Mouse (Mus musculus): Measurements from ENCODE around the gene Serinc5. TPM values are rescaled to one million over a fixed set of nuclear protein-coding genes. Genes with fewer than 3 reads are reported as not detected.

The Serinc5 gene
- polyA plus RNA-seq, 1 experiment from 2014 or later: 10.0 TPM

DNA sequence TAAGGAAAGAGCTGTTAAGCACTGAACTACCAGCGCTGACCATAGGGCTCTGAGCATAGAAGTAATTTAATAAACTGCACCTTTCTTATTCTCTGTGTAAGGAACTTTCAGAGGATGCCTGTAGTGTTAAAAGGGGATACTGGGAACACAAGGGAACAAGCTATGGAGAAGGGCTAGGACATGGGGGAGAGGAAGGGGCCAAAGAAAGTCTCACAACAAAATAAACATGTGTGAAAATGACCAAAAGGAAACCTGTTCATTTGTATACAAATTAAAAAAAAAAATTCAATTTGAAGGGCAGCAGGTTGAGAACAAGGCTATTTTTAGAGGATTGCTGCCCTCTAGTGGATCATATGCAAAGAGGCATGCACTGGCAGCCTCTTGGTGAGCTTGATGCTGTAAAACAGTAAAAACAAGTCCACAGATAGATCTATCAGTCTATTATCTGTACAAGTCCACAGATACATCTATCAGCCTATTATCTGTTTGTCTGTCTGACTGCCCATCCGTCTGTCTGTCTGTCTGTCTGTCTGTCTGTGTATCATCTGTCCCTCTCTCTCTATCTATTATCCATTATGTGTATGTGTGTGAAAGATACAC is 129.9 kb downstream of the Serinc5 start:
- H3K9me3 ChIP-seq: no peaks in the 10 kb centered on the region
- ATAC-seq (ENCODE audit: low FRiP score): 0 out of 2 replicates have a peak, but pooled peaks have one; percentile 21
- H3K27ac ChIP-seq: no peak overlapping the region
- no peak overlapping the region for H3K4me2 ChIP-seq
- H3K36me3 ChIP-seq (replicated peaks): no peaks in the 10 kb centered on the region
- peaks cover 11% of the 10 kb centered on the region; the same call in 1 of the 2 replicates for H3K4me1 ChIP-seq
- 12% methylated on average over 2 of the region's 2 CpGs for WGBS
- H3K9ac ChIP-seq: no peak overlapping the region
- no peaks in the 10 kb centered on the region for H3K27me3 ChIP-seq
- H3K4me3 ChIP-seq (replicated peaks): no peak overlapping the region

DNA sequence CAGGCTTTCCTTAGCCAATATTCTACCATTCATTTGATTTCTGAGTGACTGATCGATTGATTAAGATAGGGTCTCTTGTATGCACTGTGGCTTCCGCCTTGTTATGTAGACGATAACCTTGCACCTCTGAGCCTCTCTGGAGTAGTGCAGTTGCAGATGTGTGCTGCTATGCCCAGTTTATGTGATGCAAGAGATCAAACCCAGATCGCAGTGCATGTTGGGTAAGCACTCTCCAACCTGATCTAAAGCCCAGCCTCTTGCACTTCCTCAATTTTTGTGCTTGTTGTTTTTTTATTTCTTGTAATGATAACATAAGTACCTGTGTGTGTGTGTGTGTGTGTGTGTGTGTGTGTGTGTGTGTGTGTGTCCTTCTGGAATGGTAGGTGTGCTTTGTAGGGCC is 132.0 kb downstream of the Serinc5 start:
- no peak for ATAC-seq (ENCODE audit: low FRiP score)
- Histone ChIP-seq H3K36me3 (replicated peaks) (no peaks in the 10 kb centered on the region), H3K27me3 (no peaks in the 10 kb centered on the region), H3K4me2 (no peak overlapping the region), H3K9ac (no peak overlapping the region), H3K9me3 (no peaks in the 10 kb centered on the region), H3K4me1 (no peaks in the 10 kb centered on the region; the same call in 1 of the 2 replicates), H3K27ac (no peak overlapping the region), H3K4me3 (replicated peaks) (no peak overlapping the region)
- WGBS: 92% methylated on average over 4 of the region's 4 CpGs

DNA sequence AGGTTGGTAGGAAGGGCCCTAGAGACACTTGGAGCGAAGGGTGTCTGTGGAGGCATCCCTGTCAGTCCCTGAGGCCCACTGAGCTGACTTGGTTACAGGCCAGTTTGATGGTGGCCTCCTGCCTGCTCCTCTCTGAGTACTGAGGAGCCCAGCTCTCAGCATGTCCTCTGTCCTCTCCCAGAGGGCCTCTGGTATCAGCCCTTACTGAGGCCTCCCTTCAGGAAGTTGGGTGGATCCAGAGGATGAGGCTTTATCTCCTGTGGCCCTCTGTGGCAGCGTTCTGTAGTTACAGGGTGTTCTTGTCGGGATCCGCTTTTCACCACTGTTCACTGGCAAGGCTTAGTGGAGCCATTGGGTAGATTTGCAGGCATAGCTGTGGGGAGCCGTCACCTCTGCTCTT is 132.4 kb downstream of the Serinc5 start:
- no peaks in the 10 kb centered on the region for H3K9me3 ChIP-seq
- no peak overlapping the region for H3K4me2 ChIP-seq
- H3K36me3 ChIP-seq (replicated peaks): no peaks in the 10 kb centered on the region
- H3K27ac ChIP-seq: no peak overlapping the region
- no peaks in the 10 kb centered on the region for H3K27me3 ChIP-seq
- no peak for ATAC-seq (ENCODE audit: low FRiP score)
- no peak overlapping the region for H3K9ac ChIP-seq
- no peaks in the 10 kb centered on the region; the same call in 1 of the 2 replicates for H3K4me1 ChIP-seq
- no peak overlapping the region for H3K4me3 ChIP-seq (replicated peaks)
- WGBS: 85% methylated on average over 5 of the region's 5 CpGs

DNA sequence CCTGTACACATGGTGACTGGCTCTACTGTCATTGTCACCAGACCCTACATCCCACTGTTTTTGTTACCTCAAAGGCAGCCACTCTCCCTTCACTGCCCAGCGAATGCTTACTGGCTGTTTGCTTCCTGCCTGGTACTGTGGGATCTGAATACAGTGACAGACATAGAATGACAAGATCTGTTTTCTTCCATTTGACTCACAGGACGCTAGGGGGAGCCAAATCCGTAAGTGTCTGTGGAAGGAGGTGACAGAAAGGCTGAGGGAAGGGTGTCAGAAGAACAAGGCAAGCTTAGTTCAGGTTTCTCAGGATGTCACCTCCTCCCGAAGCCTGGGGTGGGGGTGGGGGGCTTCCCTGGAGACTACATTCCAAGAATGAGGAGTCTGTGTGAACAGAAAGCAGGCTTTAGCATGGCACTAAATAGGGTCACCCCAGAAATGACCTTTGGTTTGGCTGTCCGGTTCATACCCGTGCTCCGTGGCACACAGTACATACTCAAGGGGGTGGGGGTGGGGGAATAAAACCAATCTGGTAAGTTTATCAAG is 140.2 kb downstream of the Serinc5 start:
- Histone ChIP-seq H3K27me3 (no peaks in the 10 kb centered on the region), H3K4me1 (peaks cover 16% of the 10 kb centered on the region), H3K4me2 (peak overlapping the region; percentile 31), H3K9ac (no peak overlapping the region), H3K36me3 (replicated peaks) (no peaks in the 10 kb centered on the region), H3K9me3 (no peaks in the 10 kb centered on the region), H3K27ac (0 out of 2 replicates have a peak overlapping the region, but pooled peaks have one; percentile 25), H3K4me3 (replicated peaks) (no peak overlapping the region)
- 25% methylated on average over 7 of the region's 7 CpGs for WGBS
- ATAC-seq (ENCODE audit: low FRiP score): peak; percentile 59

DNA sequence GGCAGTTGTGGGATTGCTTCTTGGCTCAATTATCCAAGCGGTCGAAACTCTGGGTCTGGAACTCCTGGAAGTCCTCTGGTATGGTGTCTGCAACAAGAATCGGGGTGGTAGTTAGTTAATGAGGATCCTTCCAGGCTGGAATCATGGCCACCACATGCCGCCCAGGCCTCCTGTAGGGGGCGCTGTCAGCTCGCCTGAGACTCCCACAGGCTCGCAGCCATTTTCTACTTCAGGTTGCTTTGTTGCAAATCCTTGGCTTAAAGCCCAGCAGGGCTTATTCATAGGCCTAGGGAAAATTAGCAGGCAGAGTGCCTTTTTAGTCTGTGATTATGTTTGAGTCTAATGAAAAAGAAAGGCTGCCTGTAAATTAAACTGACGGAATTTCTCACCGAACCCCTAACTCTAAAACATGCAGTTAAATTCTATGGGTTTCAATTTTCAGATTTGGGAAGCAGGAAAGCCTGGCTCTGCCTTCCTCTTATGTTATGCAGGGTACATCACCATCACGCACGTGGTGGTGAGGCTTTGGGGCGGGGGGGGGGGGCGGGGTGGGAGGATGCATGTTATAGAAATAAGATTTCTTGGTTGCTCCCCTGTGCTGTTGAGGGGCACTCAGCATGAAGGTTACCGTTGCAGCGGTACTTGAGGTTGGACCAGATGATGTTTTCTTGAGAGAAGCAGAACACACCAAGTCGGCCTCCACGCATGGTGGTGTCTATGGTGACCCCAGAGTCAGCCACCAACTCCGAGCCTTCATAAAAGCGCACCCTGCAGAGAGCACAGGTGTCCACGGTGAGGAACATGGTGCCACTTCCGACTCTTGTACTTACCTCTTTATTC is 141.1 kb downstream of the Serinc5 start:
- WGBS: 52% methylated on average over 21 of the region's 21 CpGs
- Histone ChIP-seq H3K4me2 (no peak overlapping the region; the same call in 1 of the 2 replicates), H3K4me3 (replicated peaks) (no peak overlapping the region), H3K9me3 (no peaks in the 10 kb centered on the region), H3K4me1 (peaks cover 16% of the 10 kb centered on the region), H3K9ac (no peak overlapping the region), H3K27me3 (no peaks in the 10 kb centered on the region), H3K27ac (peak overlapping the region; percentile 75), H3K36me3 (replicated peaks) (no peaks in the 10 kb centered on the region)
- peak; percentile 83 for ATAC-seq (ENCODE audit: low FRiP score)

DNA sequence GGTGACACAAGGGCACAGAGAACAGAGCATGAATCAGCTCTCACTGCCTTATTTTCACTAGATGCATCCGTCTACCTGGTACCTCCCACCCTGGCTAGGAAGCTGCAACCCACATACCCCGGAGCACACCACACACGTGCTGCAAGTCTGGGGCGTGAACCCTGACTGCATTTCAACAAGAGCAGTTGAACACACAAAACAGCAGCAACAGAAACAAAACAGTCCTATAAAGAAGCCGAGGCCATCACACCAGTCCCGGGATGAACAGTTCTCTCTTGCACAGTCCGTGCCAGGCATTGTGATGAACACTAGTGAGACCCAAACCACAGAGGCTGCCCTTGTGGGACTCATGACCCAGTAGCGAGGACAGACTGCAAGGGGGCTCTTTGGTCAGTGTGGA is 142.8 kb downstream of the Serinc5 start:
- Histone ChIP-seq H3K9ac (no peak overlapping the region), H3K27me3 (no peaks in the 10 kb centered on the region), H3K4me3 (replicated peaks) (no peak overlapping the region), H3K4me1 (peaks cover 16% of the 10 kb centered on the region), H3K27ac (no peak overlapping the region), H3K9me3 (no peaks in the 10 kb centered on the region), H3K4me2 (no peak overlapping the region), H3K36me3 (replicated peaks) (no peaks in the 10 kb centered on the region)
- WGBS: 89% methylated on average over 8 of the region's 8 CpGs
- ATAC-seq (ENCODE audit: low FRiP score): no peak

DNA sequence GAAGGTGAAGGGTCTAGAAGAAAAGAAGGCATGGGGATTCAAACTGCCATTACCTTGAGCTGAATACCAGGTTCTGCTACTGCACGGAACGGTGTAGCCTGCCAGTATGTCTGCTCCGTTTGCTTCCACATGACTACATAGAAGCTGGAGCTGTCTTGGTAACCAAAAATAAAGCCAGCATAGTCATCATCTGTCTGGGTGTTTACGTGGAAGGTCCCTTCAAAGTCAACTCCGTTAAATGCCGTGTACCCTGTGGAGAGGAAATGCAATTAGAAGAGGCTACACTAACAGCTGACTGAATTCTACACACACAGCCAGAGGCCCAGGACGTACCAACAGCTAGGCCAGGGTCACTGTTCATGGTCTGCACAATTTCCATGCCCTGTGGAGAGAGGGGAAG is 144.1 kb downstream of the Serinc5 start:
- Histone ChIP-seq H3K4me3 (replicated peaks) (no peak overlapping the region), H3K4me1 (peaks cover 16% of the 10 kb centered on the region), H3K9me3 (no peaks in the 10 kb centered on the region), H3K27me3 (no peaks in the 10 kb centered on the region), H3K36me3 (replicated peaks) (no peaks in the 10 kb centered on the region), H3K27ac (no peak overlapping the region), H3K4me2 (no peak overlapping the region), H3K9ac (no peak overlapping the region)
- WGBS: 71% methylated on average over 7 of the region's 7 CpGs
- ATAC-seq (ENCODE audit: low FRiP score): no peak

DNA sequence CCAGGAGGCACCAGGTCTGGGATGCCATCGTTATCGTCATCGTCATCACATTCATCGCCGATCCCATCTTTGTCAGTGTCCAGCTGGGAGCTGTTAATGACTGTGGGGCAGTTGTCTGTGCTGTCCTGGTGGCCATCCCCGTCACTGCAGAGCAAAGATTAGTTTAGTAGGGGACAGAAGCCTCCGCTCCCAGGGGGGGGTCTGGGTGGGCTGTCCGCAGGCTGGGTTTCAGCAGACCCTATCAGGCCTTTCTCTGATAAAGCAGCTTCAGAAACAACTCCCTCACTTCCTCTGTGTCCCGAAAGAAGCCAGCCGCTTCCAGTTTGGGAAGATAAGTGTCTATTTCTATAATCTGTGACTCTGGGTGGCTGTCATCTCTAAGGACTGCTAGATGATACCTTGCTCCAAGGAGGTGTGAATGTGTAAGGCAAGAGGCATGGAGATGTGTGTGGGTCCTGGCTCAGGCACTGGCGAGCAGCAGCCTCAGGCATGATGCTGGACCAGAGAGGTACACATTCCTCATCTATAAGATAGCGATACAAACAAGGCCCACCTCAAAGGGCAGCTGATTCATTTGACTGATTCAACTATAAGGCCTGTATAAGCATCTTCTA is 147.2 kb downstream of the Serinc5 start:
- Histone ChIP-seq H3K9me3 (no peaks in the 10 kb centered on the region), H3K4me3 (replicated peaks) (no peak overlapping the region), H3K4me1 (no peaks in the 10 kb centered on the region), H3K36me3 (replicated peaks) (no peaks in the 10 kb centered on the region), H3K27me3 (no peaks in the 10 kb centered on the region), H3K4me2 (no peak overlapping the region), H3K9ac (no peak overlapping the region), H3K27ac (no peak overlapping the region)
- ATAC-seq (ENCODE audit: low FRiP score): no peak
- 88% methylated on average over 12 of the region's 12 CpGs for WGBS

DNA sequence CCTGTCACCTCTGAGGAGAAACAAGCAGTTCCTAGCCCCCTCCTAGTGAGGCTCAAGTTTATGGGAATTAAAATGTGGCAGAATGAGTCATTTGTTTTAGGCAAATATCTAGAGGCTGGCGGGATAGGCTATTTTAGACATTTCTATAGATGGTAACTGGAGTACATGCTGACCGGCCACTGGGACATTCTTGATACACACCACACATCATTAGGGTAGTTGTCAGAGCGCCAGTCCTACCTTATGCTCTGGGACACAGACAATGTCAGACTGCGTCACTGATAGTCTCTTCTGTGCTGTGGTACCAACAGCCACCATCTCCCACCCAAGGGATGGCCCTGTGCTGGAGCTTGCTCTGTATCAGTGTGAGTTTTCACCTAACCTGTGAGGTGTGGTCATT is 148.2 kb downstream of the Serinc5 start:
- no peak overlapping the region for H3K4me2 ChIP-seq
- no peaks in the 10 kb centered on the region for H3K27me3 ChIP-seq
- no peaks in the 10 kb centered on the region for H3K36me3 ChIP-seq (replicated peaks)
- no peak overlapping the region for H3K9ac ChIP-seq
- no peak overlapping the region for H3K4me3 ChIP-seq (replicated peaks)
- 90% methylated on average over 4 of the region's 4 CpGs for WGBS
- no peaks in the 10 kb centered on the region for H3K9me3 ChIP-seq
- no peak for ATAC-seq (ENCODE audit: low FRiP score)
- H3K27ac ChIP-seq: no peak overlapping the region
- no peaks in the 10 kb centered on the region for H3K4me1 ChIP-seq

DNA sequence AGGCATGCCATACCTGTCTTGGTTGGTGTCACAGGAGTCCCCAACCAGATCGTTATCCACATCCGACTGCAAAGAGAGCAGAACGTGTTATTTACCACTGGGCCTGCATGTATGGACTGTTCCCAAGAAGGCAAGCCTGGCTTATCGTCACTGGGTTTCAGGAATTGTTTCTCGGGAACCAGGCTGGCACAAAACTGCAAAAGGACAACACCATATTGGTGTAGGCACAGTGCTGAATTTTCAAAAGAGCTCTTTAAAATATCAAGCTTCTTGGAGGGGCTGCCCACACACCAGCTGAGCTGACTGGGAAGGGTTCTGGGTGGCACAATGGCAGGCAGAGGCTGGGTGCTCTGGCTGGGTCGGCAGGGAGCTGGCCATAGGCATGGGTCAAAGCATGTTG is 149.6 kb downstream of the Serinc5 start:
- 91% methylated on average over 6 of the region's 6 CpGs for WGBS
- Histone ChIP-seq H3K4me3 (replicated peaks) (no peak overlapping the region), H3K4me2 (no peak overlapping the region), H3K36me3 (replicated peaks) (no peaks in the 10 kb centered on the region), H3K4me1 (no peaks in the 10 kb centered on the region), H3K9ac (no peak overlapping the region), H3K27ac (no peak overlapping the region), H3K9me3 (no peaks in the 10 kb centered on the region), H3K27me3 (no peaks in the 10 kb centered on the region)
- no peak for ATAC-seq (ENCODE audit: low FRiP score)
